In the genomic region with DNA sequence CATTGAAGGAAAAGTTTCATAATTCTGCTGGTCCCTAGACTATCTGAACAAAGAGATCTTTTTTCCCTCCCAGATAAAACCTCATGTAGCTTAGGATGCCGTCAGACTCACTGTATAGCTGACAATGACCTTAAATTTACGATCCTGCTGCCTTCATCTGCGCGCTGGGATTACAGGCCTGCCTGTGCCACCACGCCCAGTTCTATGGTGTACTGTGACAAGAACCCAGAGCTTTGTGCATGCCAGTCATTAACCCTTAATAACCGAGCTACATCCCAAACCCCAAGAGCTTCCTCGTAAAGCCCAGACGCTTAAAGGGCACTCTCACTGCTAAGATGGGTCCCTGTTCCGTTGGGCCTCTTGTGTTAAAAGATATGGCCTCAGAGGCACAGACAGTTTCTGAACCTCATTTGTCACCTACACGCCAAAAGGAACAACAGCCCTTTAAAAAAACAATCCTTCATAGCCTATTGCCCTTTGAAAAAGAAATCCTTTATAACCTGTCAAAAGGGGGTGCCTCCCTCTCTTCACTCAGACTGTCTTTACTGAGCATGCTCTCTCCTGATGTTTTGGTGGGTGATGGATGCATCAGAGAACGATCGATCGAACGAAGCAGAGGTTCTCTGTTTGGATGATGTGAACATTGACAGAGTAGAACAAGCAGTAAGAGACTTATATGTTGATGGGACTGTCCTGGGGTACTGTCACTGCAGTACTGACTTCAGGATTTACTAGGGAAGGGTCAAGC, we compare ENCODE assay signal across 8 mouse cellular contexts. TPM values are rescaled to one million over a fixed set of nuclear protein-coding genes. Genes with fewer than 3 reads are reported as not detected.
DNase-seq lines count a peak whose midpoint lies in the region; ATAC-seq and TF ChIP-seq lines count a peak whose summit lies in the region.

No protein-coding gene starts in this region.

- H3K36me3 ChIP-seq in kidney, adult 2 months (ENCODE audit: control insufficient read depth, insufficient read depth, low read length), result no peaks in the 10 kb centered on the region; the same call in 1 of the 2 replicates
- peaks cover 36% of the 10 kb centered on the region for H3K36me3 ChIP-seq in embryonic facial prominence, embryonic 14.5 days (ENCODE audit: control insufficient read depth, insufficient read depth, low read length)
- H3K36me3 ChIP-seq in intestine, embryonic 15.5 days, result peaks cover 22% of the 10 kb centered on the region
- peaks cover 43% of the 10 kb centered on the region for H3K36me3 ChIP-seq in megakaryocyte, embryonic 14.5 days (replicated peaks; ENCODE audit: low read length)

- H3K4me1 ChIP-seq in kidney, adult 2 months (ENCODE audit: control insufficient read depth, insufficient read depth, low read length), result peaks cover 16% of the 10 kb centered on the region
- peaks cover 11% of the 10 kb centered on the region for H3K4me1 ChIP-seq in embryonic facial prominence, embryonic 14.5 days (ENCODE audit: control insufficient read depth, insufficient read depth, low read length)
- peaks cover 13% of the 10 kb centered on the region for H3K4me1 ChIP-seq in intestine, embryonic 15.5 days (replicated peaks)
- H3K4me1 ChIP-seq in megakaryocyte, embryonic 14.5 days, result peaks cover 42% of the 10 kb centered on the region

- WGBS in kidney, adult 2 months, result 5% methylated on average over 14 of the region's 14 CpGs
- WGBS in embryonic facial prominence, embryonic 14.5 days, result 16% methylated on average over 14 of the region's 14 CpGs
- WGBS in intestine, embryonic 15.5 days, result 15% methylated on average over 14 of the region's 14 CpGs

- peak; percentile 37 for DNase-seq in kidney, adult 2 months
- DNase-seq in kidney, postnatal 25 days, result no peak
- peak; percentile 50 for DNase-seq in MEL-GATA-1-ER (ENCODE audit: extremely low read depth, low read depth)
- DNase-seq in embryonic facial prominence, embryonic 14.5 days (ENCODE audit: low spot score), result peak; percentile 70
- no peak for DNase-seq in urinary bladder, postnatal 4 days (ENCODE audit: low spot score in 2 of 2)
- DNase-seq in gastrocnemius, postnatal 25 days, result no peak

- peak overlapping the region; percentile 75 for H3K27ac ChIP-seq in kidney, adult 2 months (ENCODE audit: insufficient read depth, low read depth, low read length)
- H3K27ac ChIP-seq in embryonic facial prominence, embryonic 14.5 days (replicated peaks; ENCODE audit: low read depth, low read length), result peak overlapping the region; percentile 96
- peak overlapping the region; percentile 94 for H3K27ac ChIP-seq in intestine, embryonic 15.5 days

- peak overlapping the region; percentile 79 for H3K9ac ChIP-seq in embryonic facial prominence, embryonic 14.5 days (ENCODE audit: low read depth, low read length)
- peak overlapping the region; percentile 77 for H3K9ac ChIP-seq in intestine, embryonic 15.5 days

- no peak for TF ChIP-seq CTCF in kidney, adult 2 months (conservative IDR thresholded peaks at IDR 0.05; ENCODE audit: insufficient read depth, insufficient read length, low read depth, low read length)

- H3K4me3 ChIP-seq in kidney, adult 2 months (ENCODE audit: insufficient read depth, low read depth, low read length), result peak overlapping the region; percentile 81
- H3K4me3 ChIP-seq in embryonic facial prominence, embryonic 14.5 days (ENCODE audit: low read depth, low read length), result peak overlapping the region; percentile 53
- peak overlapping the region; percentile 61 for H3K4me3 ChIP-seq in intestine, embryonic 15.5 days (replicated peaks)
- peak overlapping the region; percentile 99 for H3K4me3 ChIP-seq in megakaryocyte, embryonic 14.5 days (replicated peaks)

- TF ChIP-seq POLR2A in kidney, adult 2 months (IDR thresholded peaks at IDR 0.05; ENCODE audit: low read depth, low read length), result no peak

- peak overlapping the region; percentile 61 for H3K4me2 ChIP-seq in embryonic facial prominence, embryonic 14.5 days (ENCODE audit: low read depth, low read length)
- peak overlapping the region; percentile 64 for H3K4me2 ChIP-seq in intestine, embryonic 15.5 days (replicated peaks)

- no peaks in the 10 kb centered on the region for H3K27me3 ChIP-seq in kidney, adult 2 months (replicated peaks; ENCODE audit: control insufficient read depth, insufficient read depth, low read length)
- H3K27me3 ChIP-seq in embryonic facial prominence, embryonic 14.5 days (replicated peaks; ENCODE audit: control insufficient read depth, insufficient read depth, low read length), result no peaks in the 10 kb centered on the region
- H3K27me3 ChIP-seq in intestine, embryonic 15.5 days (replicated peaks), result no peaks in the 10 kb centered on the region
- H3K27me3 ChIP-seq in megakaryocyte, embryonic 14.5 days (replicated peaks), result no peaks in the 10 kb centered on the region

- no peaks in the 10 kb centered on the region for H3K9me3 ChIP-seq in embryonic facial prominence, embryonic 14.5 days (ENCODE audit: control insufficient read depth, low read length)
- H3K9me3 ChIP-seq in intestine, embryonic 15.5 days, result no peaks in the 10 kb centered on the region
- peaks cover 5% of the 10 kb centered on the region; the same call in 1 of the 2 replicates for H3K9me3 ChIP-seq in megakaryocyte, embryonic 14.5 days

- ATAC-seq in embryonic facial prominence, embryonic 14.5 days (ENCODE audit: low read depth), result peak; percentile 59
- peak; percentile 71 for ATAC-seq in intestine, embryonic 15.5 days

RNA-seq across cellular contexts. Expression of a gene that starts 0.8 kb away (rescaled TPM):
- 12.6 and 14.4 TPM in 2 replicates for polyA plus RNA-seq in kidney, adult 2 months (2012; rRNA removed)
- polyA plus RNA-seq in embryonic facial prominence, embryonic 14.5 days (2014; fragmentation: Nextera tagmentation; extraction: Ambion mirVana), result 3.7 and 4.0 TPM in 2 replicates
- polyA plus RNA-seq in intestine, embryonic 15.5 days (2015; fragmentation: Nextera tagmentation; extraction: Ambion mirVana), result 2.9 and 3.4 TPM in 2 replicates
- polyA plus RNA-seq in megakaryocyte, embryonic 14.5 days (2012; ENCODE audit: insufficient read depth, low replicate concordance), result 33.6 and 53.4 TPM in 2 replicates
- 1 to 10 TPM; 6.8 to 8.3 TPM for total RNA-seq in gastrocnemius, postnatal 25 days (2021)

RNA-seq across cellular contexts. Expression of a gene that starts 6.0 kb away (rescaled TPM):
- polyA plus RNA-seq in kidney, adult 2 months (2012; rRNA removed), result 5.5 and 5.7 TPM in 2 replicates
- polyA plus RNA-seq in embryonic facial prominence, embryonic 14.5 days (2014; fragmentation: Nextera tagmentation; extraction: Ambion mirVana), result 1.9 and 2.6 TPM in 2 replicates
- polyA plus RNA-seq in intestine, embryonic 15.5 days (2015; fragmentation: Nextera tagmentation; extraction: Ambion mirVana), result 3.0 and 3.5 TPM in 2 replicates
- polyA plus RNA-seq in megakaryocyte, embryonic 14.5 days (2012; ENCODE audit: insufficient read depth, low replicate concordance), result 0.51 TPM in 1 of 2 replicates, not detected in the other
- total RNA-seq in gastrocnemius, postnatal 25 days (2021), result 1 to 10 TPM; 3.7 to 5.2 TPM

RNA-seq across cellular contexts. Expression of a gene that starts 9.5 kb away (rescaled TPM):
- polyA plus RNA-seq in kidney, adult 2 months (2012; rRNA removed), result 0.16 TPM in 1 of 2 replicates, not detected in the other
- polyA plus RNA-seq in embryonic facial prominence, embryonic 14.5 days (2014; fragmentation: Nextera tagmentation; extraction: Ambion mirVana), result 0.35 TPM in 1 of 2 replicates, not detected in the other
- not detected in 2 replicates for polyA plus RNA-seq in intestine, embryonic 15.5 days (2015; fragmentation: Nextera tagmentation; extraction: Ambion mirVana)
- polyA plus RNA-seq in megakaryocyte, embryonic 14.5 days (2012; ENCODE audit: insufficient read depth, low replicate concordance), result not detected in 2 replicates
- under 1 TPM; 0.21 to 0.36 TPM for total RNA-seq in gastrocnemius, postnatal 25 days (2021)

RNA-seq across cellular contexts. Expression of a gene that starts 9.7 kb away (rescaled TPM):
- 1.8 and 2.1 TPM in 2 replicates for polyA plus RNA-seq in kidney, adult 2 months (2012; rRNA removed)
- 8.1 and 8.7 TPM in 2 replicates for polyA plus RNA-seq in embryonic facial prominence, embryonic 14.5 days (2014; fragmentation: Nextera tagmentation; extraction: Ambion mirVana)
- 2.7 and 3.5 TPM in 2 replicates for polyA plus RNA-seq in intestine, embryonic 15.5 days (2015; fragmentation: Nextera tagmentation; extraction: Ambion mirVana)
- 0.09 and 1.5 TPM in 2 replicates for polyA plus RNA-seq in megakaryocyte, embryonic 14.5 days (2012; ENCODE audit: insufficient read depth, low replicate concordance)
- 10 to 100 TPM; 10.1 to 11.6 TPM for total RNA-seq in gastrocnemius, postnatal 25 days (2021)

RNA-seq across cellular contexts. Expression of a gene that starts 38.9 kb away (rescaled TPM):
- polyA plus RNA-seq in kidney, adult 2 months (2012; rRNA removed), result 174 and 182 TPM in 2 replicates
- 1.3 and 1.6 TPM in 2 replicates for polyA plus RNA-seq in embryonic facial prominence, embryonic 14.5 days (2014; fragmentation: Nextera tagmentation; extraction: Ambion mirVana)
- polyA plus RNA-seq in intestine, embryonic 15.5 days (2015; fragmentation: Nextera tagmentation; extraction: Ambion mirVana), result 0.68 and 1.0 TPM in 2 replicates
- polyA plus RNA-seq in megakaryocyte, embryonic 14.5 days (2012; ENCODE audit: insufficient read depth, low replicate concordance), result 7.2 and 17.1 TPM in 2 replicates
- 10 to 100 TPM; 21.4 to 24.3 TPM for total RNA-seq in gastrocnemius, postnatal 25 days (2021)

Comparison
In these comparisons a context has a peak if more than half of its experiments do, and no peak if none do; other contexts are left out.
1. DNase-seq: peak in kidney, adult 2 months (single experiment), MEL-GATA-1-ER (single experiment) and embryonic facial prominence, embryonic 14.5 days (single experiment); none in kidney, postnatal 25 days (0 of 2), urinary bladder, postnatal 4 days (0 of 2) and gastrocnemius, postnatal 25 days (single experiment).
2. Peak in every context shown above with its lines, with median percentiles within 50 percentile points of each other: H3K27ac ChIP-seq and H3K4me3 ChIP-seq.